Mouse (Mus musculus) embryonic facial prominence, embryonic 15.5 days (tissue): ENCODE data around the gene Smco2. TPM values are rescaled to one million over a fixed set of nuclear protein-coding genes. Genes with fewer than 3 reads are reported as not detected.

ENCODE experiments used
- ATAC-seq: fragments of 200-750 bp; cut with Nextera tagmentation; 2 replicates; pipeline ENCODE4 v1.8.0; 2017; ENCODE audit warnings: low read depth, moderate TSS enrichment; ENCODE audit not compliant: insufficient number of reproducible peaks, low FRiP score, low TSS enrichment
- H3K27ac ChIP-seq: fragments of 300-500 bp; sonication (generic); replicated peaks from 2 replicates; pipeline ENCODE4 v1.5.1; 2015; ENCODE audit warnings: mild to moderate bottlenecking, inconsistent platforms
- H3K27me3 ChIP-seq: fragments of 300-500 bp; sonication (generic); 2 replicates; pipeline ENCODE4 v1.6.1; 2015; ENCODE audit warnings: inconsistent platforms
- H3K36me3 ChIP-seq: fragments of 300-500 bp; sonication (generic); 2 replicates; pipeline ENCODE4 v1.6.1; 2015; ENCODE audit warnings: mild to moderate bottlenecking, inconsistent platforms
- H3K4me1 ChIP-seq: fragments of 300-500 bp; sonication (generic); 2 replicates; pipeline ENCODE4 v1.6.1; 2015; ENCODE audit warnings: inconsistent platforms
- H3K4me2 ChIP-seq: fragments of 300-500 bp; sonication (generic); replicated peaks from 2 replicates; pipeline ENCODE4 v1.6.1; 2015; ENCODE audit warnings: mild to moderate bottlenecking, inconsistent platforms
- H3K4me3 ChIP-seq: fragments of 300-500 bp; sonication (generic); replicated peaks from 2 replicates; pipeline ENCODE4 v1.5.1; 2015; ENCODE audit warnings: mild to moderate bottlenecking, inconsistent platforms
- H3K9ac ChIP-seq: fragments of 300-500 bp; sonication (generic); 2 replicates; pipeline ENCODE4 v1.6.1; 2015; ENCODE audit warnings: inconsistent platforms
- H3K9me3 ChIP-seq: fragments of 300-500 bp; sonication (generic); replicated peaks from 2 replicates; pipeline ENCODE4 v1.6.1; 2016; ENCODE audit warnings: inconsistent platforms
- WGBS: fragments of 180-500 bp; shearing (Covaris S2); methylation state at CpG from one replicate; pipeline ENCODE4 v1.1.7; 2015; 5-methylcytosine and 5-hydroxymethylcytosine counted together
- polyA plus RNA-seq: library from polyadenylated mRNA; unstranded; fragments of >200 nt; fragmentation: Nextera tagmentation; extraction: Ambion mirVana; gene quantifications from 2 replicates; pipeline ENCODE4 v1.2.1, GENCODE M21; 2015

Smco2 gene
- polyA plus RNA-seq, 1 experiment from 2014 or later = not detected

DNA sequence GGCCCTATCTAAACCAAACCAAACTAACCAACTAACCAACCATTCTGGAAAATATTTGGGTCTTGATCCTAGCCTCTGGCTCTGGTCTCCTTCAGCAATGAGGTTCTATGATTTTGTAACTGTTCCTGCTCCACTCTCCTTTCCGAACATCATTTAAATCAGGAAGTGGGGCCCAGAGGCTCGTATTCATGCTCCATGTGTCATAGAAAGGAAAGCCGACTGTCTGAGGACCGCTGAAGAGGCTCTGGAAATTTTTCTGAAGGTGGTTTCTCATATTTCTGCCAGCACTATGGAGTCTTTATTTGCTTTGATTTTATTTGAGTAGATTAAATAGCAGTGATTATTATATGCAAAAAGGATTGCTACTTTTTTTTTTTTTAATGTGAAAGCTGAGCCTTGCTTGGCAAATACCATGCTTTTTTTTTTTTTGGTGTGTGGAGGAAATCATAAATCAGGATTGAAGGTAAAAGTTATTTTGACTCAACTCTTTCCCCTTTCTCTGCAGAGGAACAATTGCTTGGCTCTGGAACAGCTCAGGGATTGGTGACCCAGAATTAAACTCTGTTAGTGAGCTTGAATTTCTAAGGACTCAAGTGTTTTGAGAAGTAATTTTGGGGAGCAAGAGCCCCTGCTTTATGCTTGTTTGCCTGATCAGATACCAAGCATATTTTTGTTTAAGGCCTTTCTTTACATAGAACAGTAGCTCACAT lies 63.7 kb downstream of the Smco2 start:
- 17% methylated on average over 4 of the region's 4 CpGs for WGBS
- ATAC-seq = no peak
- Histone ChIP-seq H3K4me2 (no peak overlapping the region), H3K9me3 (no peaks in the 10 kb centered on the region), H3K36me3 (no peaks in the 10 kb centered on the region), H3K27ac (peak overlapping the region; percentile 44; the same call in 1 of the 2 replicates), H3K9ac (no peak overlapping the region), H3K4me3 (no peak overlapping the region), H3K4me1 (peaks cover 23% of the 10 kb centered on the region), H3K27me3 (no peaks in the 10 kb centered on the region)

- ATAC-seq = no peak
- Histone ChIP-seq H3K9ac (no peak overlapping the region), H3K4me2 (no peak overlapping the region), H3K9me3 (no peaks in the 10 kb centered on the region), H3K4me3 (no peak overlapping the region), H3K27ac (no peak overlapping the region), H3K4me1 (peaks cover 16% of the 10 kb centered on the region), H3K27me3 (no peaks in the 10 kb centered on the region), H3K36me3 (no peaks in the 10 kb centered on the region)
- WGBS = 66% methylated on average over 1 of the region's 1 CpGs
Observed at GRCm38 (mm10) chr6:146915808-146916207, 65.9 kb downstream of the Smco2 start.

DNA sequence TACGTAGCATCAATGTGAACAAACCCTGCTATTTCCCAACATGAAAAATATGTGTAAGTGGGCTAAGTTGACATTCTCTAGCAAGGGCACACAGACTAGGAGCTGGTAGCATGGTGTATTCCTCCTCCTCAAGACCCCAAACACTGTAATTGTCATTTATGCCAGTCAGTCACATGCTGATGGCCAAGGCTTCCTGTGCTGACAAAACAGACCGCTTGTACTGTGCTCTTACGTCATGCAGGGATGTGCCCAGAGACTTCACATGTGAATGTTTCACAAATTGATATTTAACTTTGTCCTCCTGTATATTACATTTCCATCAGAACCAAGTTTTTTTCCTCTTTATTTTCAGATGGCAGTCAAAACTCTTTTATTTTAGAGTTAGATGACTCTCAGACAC lies 67.5 kb downstream of the Smco2 start:
- H3K9ac ChIP-seq = no peak overlapping the region
- peaks cover 9% of the 10 kb centered on the region for H3K4me1 ChIP-seq
- 70% methylated on average over 3 of the region's 3 CpGs for WGBS
- H3K4me2 ChIP-seq = no peak overlapping the region
- no peak overlapping the region for H3K27ac ChIP-seq
- ATAC-seq = no peak
- H3K4me3 ChIP-seq = no peak overlapping the region
- H3K27me3 ChIP-seq = no peaks in the 10 kb centered on the region
- no peaks in the 10 kb centered on the region for H3K36me3 ChIP-seq
- no peaks in the 10 kb centered on the region for H3K9me3 ChIP-seq

DNA sequence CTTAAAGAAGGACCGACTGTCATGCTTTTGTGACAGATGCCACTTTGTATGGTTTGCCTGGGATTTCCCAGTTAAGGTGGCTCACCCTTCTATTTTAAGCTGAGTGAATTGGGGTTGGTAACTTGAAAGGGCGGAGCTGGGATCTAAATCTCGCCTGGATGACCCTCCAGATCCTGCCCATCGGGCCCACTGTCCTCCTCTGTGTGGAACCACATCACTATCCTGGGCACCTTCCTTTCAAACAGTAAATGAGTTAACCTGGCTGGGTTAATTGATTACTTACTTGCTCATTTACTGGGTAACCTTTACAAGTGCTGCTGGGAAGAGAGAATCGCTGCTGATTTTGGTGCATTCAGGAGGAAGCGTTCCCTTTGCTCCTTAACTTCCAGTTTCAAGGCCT lies 68.4 kb downstream of the Smco2 start:
- H3K27ac ChIP-seq = no peak overlapping the region
- ATAC-seq = no peak

More for the DNA sequence above, 68.4 kb downstream of the Smco2 start:
- Histone ChIP-seq H3K9me3 (no peaks in the 10 kb centered on the region), H3K27me3 (no peaks in the 10 kb centered on the region), H3K9ac (no peak overlapping the region), H3K4me3 (no peak overlapping the region), H3K4me1 (peaks cover 2% of the 10 kb centered on the region), H3K36me3 (no peaks in the 10 kb centered on the region), H3K4me2 (no peak overlapping the region)
- WGBS = 91% methylated on average over 6 of the region's 6 CpGs

Other genes with a start within 250 kb of the Smco2 start
- 131 and 139 TPM in 2 replicates for gene Med21, start 207.6 kb upstream of the Smco2 start, polyA plus RNA-seq
- gene Tm7sf3, start 207.3 kb upstream of the Smco2 start, polyA plus RNA-seq = 47.2 and 47.9 TPM in 2 replicates
- 16.7 and 16.9 TPM in 2 replicates for gene Stk38l, start 125.1 kb upstream of the Smco2 start, polyA plus RNA-seq
- 7.2 and 11.5 TPM in 2 replicates for gene Arntl2, start 54.0 kb upstream of the Smco2 start, polyA plus RNA-seq
- 54.2 and 54.6 TPM in 2 replicates for gene Ppfibp1, start 38.4 kb downstream of the Smco2 start, polyA plus RNA-seq
- gene 1700034J05Rik, start 104.3 kb downstream of the Smco2 start, polyA plus RNA-seq = 0.16 and 0.39 TPM in 2 replicates
- 1.1 and 1.6 TPM in 2 replicates for gene Rep15, start 182.5 kb downstream of the Smco2 start, polyA plus RNA-seq
- gene Mrps35, start 192.7 kb downstream of the Smco2 start, polyA plus RNA-seq = 82.6 and 87.1 TPM in 2 replicates
- gene Mansc4, start 236.9 kb downstream of the Smco2 start, polyA plus RNA-seq = 1.2 and 1.4 TPM in 2 replicates
- 9.6 TPM in 2 replicates for gene Klhl42, start 241.3 kb downstream of the Smco2 start, polyA plus RNA-seq